Mouse (Mus musculus): ENCODE results near the gene Krt79.

Gene Krt79

DNA sequence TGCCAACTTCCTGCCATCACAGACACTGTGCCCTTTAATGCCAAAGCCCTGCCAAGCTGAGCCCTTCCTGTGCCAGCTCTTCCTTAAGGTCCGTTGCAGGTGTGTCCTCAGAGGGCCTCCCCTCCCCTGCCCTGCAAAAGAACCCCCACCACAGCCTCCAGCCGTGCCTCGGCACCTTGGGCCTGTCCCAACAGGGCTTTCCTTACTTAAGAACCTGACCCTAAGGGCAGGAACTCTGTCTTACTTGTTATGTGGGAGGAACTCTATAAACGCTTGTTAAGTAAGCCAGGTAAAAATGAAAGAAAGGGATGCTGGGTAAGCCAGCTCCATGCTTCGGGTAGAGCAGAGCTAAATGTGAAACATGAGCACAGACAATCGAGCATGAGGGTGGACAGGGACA, 7.1 kb downstream of the Krt79 start:
- no peak for DNase-seq (ENCODE audit: low spot score in 2 of 2)

DNA sequence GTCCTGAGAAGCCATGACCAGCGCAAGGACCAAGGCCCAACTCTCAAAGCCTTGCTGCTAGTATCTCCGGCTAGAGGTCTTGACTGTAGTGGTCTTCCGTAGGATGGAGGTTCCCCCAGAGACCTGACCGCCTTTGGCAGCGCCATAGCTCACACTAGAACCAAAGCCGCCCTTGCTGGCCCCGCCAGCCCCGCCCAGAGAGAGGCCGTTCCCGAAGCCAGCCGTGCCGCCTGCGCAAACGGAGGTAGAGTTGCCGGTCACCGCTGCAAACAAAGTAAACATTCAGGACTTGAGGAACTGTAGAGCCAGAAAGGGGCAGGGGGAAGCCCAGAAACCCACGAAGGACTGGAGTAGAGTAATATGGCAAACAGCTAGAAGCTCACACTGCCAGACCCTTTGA, 10.5 kb downstream of the Krt79 start:
- no peak for DNase-seq (ENCODE audit: low spot score in 2 of 2)

DNA sequence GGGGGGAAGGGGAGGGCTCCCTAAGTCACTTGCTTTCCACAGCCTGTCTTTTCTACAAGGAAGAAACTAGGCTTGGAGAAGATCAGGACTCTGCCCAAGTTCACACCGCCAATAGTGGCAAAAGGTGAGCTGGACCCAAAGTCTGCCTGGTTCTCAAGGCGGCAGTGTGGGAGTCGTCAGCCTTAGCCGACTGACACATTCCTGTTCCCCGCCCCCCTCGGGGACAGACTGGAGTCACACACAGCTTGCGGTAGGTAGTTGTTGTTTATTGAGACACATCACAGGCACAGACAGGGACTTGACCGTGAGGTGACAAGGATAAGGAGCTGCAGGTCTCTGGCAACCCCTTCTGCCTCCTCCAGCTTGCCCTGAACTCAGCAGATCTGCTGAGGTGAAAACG, 11.0 kb downstream of the Krt79 start:
- no peak for DNase-seq (ENCODE audit: low spot score in 2 of 2)

DNA sequence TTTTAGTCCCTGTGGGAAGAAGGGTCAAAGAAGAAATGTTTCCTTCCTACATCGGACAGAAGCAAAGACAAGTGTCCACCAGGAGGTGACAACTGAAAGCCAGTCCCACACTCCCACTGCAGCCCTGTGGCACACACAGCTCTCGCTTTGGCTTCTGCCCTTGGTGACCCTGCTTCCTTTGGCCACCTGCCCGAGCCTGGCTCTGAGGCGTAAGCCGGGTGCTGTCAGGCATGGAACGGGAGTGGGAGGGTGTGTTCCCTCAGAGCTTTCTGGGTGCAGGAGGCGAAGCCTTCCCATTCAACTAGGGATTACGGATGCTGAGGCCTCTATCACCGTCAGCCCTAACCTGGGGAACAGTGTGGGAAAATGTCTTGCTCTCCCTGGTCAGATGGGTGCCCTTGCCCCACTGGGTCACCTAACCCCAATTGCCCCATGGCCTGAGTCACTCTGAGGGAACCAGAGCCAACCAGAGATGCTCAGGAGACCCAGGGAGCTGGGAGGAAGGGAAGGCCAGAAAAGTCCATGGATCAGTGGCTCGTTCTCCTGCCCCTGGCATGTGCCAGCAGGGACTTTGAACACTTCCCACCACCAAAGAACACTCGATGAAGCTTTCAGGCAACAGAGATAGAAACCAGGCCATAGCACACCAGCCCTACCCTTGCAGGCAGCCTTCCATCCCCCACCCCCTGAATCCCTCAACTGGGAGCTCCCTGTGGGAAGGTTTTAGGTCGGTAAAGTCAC, 12.6 kb downstream of the Krt79 start:
- no peak for DNase-seq (ENCODE audit: low spot score in 2 of 2)

DNA sequence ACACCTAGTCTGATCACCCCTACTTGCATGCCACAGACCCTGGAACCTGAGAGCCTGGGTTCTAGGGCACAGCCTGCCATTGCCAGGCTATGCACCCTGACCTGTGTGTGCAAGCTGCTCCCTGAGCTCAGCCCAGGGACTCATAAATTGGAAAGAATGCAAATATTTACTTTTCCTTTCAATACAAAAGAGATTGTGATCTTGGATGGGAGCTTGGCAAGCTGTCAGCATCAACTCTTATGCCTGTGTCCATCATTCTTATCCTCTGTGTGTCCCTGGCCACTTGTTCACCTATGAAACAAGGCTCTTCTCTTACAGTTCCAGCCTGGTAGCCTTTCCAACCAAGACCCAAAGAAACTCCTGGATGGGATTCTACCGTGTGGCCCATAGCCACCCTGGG, 15.1 kb downstream of the Krt79 start:
- no peak for DNase-seq (ENCODE audit: low spot score in 2 of 2)

DNA sequence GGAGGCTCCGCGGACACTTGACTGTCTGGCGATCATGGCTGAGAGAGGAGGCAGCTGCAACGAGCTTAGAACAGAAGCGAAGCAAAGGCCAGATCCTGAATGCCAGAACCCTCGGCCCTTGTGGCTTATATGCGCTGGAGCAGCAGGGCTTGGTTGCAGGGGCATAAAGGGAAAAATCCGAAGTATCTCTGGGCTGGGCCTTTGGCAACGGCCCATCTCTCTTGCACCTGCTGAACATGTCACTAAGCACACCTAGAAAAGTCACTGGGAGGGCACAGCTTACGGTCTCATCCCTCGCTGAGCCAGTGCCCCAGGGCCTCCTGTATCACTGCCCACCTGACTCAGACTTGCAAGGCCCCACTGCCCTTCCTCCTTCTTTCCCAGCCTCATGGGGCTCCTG, 15.5 kb downstream of the Krt79 start, which contains the start of gene Krt4:
Gene Krt4, minus strand, starts transcription at position 101 of the 400 bp plus-strand sequence.
- no peak for DNase-seq (ENCODE audit: low spot score in 2 of 2)

DNA sequence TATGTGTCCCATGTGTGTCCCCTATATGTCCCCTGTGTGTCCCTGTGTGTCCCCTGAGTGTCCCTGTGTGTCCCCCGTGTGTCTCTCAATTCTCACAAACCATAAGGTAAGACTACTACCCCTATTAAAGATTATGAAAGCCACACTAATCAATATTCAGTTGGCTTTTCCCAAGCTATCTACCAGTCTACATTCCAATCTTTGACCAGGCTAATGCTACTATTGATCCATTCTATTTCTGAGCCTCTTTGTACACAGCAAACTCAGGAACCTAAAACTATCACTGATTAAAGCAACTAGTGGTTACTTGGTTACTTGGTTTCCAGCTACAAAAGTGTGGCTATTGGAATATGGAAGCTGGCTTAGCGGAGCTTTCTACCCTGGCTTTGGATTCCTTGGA, 17.8 kb downstream of the Krt79 start:
- DNase-seq (ENCODE audit: low spot score in 2 of 2): no peak

DNA sequence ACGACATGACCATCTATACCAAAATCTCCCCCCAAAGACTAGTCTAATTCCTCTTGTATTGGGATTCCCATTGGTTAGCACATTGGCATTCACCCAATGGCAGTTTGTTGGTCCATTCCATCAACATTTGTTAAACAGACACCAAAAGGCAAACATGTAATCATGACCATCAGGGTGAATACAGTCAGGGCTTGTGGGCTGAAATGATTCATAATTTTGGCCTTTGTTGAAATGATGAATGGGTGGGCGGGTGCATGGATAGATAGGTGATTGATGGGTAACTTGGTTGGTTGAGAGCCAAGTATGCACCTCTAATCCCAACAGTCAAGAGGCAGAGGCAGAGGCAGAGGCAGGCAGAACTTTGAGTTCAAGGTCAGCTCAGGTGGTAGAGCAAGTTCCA, 24.1 kb downstream of the Krt79 start:
- DNase-seq (ENCODE audit: low spot score in 2 of 2): no peak

DNA sequence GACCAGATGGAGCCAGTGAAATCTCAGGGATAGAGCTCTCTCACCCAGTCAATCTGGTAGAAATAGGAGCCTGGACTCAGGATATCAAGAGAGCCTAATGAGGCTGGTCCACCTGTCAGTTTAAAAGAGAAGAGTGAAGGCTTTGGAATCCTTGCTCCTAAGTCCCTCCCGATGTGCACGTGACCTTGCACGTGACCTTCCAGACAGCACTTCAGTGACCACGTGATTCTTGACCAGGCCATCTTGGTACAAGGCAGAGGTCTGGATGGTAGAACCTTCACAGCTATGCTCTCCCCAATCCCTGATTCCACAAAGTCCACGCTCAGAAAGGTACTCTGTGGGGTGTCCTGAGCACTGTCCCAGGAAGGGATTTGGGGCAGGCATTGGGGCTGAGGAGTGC, 35.3 kb downstream of the Krt79 start:
- no peak for DNase-seq (ENCODE audit: low spot score in 2 of 2)

DNA sequence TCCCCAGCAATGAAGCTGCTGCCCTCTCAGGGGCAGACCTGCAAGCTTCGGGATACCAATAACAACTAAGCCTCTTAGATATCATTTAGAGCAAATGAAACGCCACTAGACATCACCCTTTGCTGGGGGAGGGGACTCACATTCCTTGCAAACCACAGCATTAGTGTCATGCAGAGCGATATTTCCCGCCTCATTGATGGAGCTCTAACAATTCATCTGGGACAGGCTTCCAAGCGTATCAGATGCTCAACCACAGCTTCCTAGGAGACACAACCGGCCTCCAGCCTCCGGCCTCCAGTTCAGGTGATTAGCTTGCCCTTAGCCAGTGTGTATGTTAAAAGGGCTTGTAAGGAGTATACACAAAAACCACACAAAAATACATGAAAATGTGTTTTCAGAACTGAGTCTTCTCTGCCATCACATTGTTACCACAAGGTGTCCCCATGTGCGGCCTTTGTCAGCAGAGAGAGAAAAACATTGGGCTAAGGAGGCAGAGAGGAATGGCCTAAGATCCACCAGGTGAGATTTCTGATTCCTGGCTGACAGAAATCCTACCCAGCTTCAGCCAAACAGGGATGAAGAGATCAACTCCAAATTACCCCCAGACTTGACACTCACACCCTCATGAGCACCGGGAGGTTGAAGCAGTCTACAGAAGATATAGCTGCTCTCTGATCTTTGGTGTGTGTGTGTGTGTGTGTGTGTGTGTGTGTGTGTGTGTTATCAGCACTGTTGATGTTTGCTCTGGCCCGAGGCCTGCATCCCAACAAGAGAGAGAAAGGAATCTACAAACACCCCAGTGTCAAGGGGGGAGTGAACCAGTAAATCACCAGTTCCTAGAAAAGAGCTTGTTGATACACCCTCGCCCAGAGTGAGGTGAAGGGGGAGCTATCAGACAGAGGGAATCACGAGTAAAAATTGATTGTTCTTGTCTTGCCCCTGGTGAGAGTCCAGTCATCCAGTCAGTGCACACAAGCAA, 37.7 kb downstream of the Krt79 start:
- DNase-seq (ENCODE audit: low spot score in 2 of 2): no peak

DNA sequence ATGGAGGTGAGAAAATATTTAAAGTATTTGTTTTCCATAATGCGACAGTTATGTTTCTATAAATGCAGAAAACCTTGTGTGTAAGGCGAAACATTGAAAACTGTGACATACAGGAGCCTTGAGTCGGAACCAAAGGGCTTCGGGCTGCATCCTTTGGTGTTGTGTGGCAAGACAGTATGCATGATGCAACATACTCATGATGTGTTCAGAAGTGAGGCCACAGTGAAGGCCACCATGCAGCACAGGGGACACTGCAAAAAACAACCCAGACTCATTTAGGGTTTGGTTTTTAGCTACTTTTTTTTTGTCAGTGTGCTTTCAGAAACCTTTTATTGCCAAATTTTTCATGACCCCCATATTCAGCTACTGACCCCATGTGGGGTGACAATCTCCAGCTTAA, 44.9 kb downstream of the Krt79 start:
- DNase-seq (ENCODE audit: low spot score in 2 of 2): no peak

DNA sequence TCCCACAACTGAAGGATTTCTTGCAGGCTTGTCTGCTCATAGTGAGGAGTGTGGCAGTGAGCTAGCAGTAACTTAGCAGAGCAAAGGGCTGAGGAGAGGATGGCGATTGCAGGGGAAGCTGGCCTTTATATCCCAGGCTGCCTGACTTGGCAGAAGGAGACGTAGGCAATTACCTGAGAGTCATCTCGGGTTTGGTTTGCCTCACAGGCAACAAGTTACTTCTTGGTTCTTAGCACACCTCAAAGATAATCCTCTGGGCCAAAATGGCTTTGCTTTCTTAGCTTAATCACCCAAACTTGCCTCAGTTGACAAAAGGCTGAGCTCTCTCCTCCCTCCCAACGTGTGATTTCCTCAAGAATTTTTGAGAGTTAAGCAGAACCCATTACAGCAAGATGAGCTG, 47.3 kb downstream of the Krt79 start, which contains the start of gene Krt76:
Gene Krt76, minus strand, starts transcription at position 101 of the 400 bp plus-strand sequence.
- no peak for DNase-seq (ENCODE audit: low spot score in 2 of 2)

DNA sequence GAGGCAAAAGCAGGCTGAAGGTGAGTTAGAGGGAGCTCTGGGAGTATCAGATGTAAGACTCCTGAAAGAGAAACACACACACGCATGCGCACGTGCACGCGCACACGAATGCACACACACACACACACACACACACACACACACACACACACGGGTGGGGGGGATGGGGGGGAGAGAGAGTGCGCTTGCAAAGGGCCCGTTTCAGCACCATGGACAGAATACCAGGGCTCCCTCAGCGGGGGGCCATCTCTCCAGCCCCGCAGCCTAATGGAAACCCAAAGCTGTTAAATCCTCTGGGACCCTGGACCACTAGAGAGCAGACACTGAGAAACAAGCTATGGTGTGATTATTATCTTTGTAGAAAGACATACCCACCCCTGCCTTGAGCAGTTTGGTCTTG, 60.3 kb downstream of the Krt79 start:
- no peak for DNase-seq (ENCODE audit: low spot score in 2 of 2)
